Mouse (Mus musculus): ENCODE measurements at regions not wholly inside any gene's neighbourhood (a gene's known extent, or its start where the extent isn't known, plus 50 kb on each side); places are given as distances from the start of the nearest gene placed in this dataset.

DNA sequence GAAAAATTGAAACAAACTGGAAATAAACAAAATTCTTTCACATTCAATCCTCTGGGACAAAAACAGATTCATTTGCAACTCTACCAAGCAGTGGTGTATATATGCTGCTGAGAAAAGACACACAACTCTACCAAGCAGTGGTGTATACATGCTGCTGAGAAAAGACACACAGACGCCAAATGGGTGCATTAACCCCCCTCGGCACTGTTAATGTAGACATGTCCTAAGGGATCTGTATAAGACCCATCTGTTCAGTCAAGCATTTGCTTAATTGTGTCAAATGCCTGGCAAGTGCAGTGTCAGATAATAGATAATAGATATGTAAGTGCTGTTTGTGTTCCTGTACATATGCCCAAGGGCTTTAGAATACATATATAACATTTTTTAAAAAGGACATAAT, 1035.2 kb upstream of the B3galt2 start:
- TF ChIP-seq CTCF (conservative IDR thresholded peaks at IDR 0.05; ENCODE audit: low read length) (no peak), NANOG (IDR thresholded peaks at IDR 0.05; ENCODE audit: borderline replicate concordance, low read length) (no peak), POU5F1 (IDR thresholded peaks at IDR 0.05; ENCODE audit: borderline replicate concordance, low read length) (no peak)

Data from E14TG2a.4 (cell line).